Mouse (Mus musculus): ENCODE results near the gene Pik3r1. TPM values are rescaled to one million over a fixed set of nuclear protein-coding genes. Genes with fewer than 3 reads are reported as not detected.

Pik3r1 gene
- 100 to 1,000 TPM in 1 of 2 experiments, 10 to 100 TPM in 1; 98.7 to 102 TPM for total RNA-seq (2021)
- long read RNA-seq, experiment 1, full-length matches to known transcripts, result 9 of 17 reads
- long read RNA-seq, experiment 1, partial matches to known transcripts, result 1 of 17 reads
- long read RNA-seq, experiment 1, other reads (novel, unspliced or antisense), result 7 of 17 reads
- long read RNA-seq, experiment 2, full-length matches to known transcripts, result 7 of 14 reads
- long read RNA-seq, experiment 2, partial matches to known transcripts, result 0 of 14 reads
- long read RNA-seq, experiment 2, other reads (novel, unspliced or antisense), result 7 of 14 reads

- DNase-seq (ENCODE audit: low spot score in 2 of 2), result peak; percentile 92 to 96
Measured at GRCm38 (mm10) chr13:101767809-101768629, at the start of gene Pik3r1. TSS of gene Pik3r1 (minus strand) at chr13:101768217.

GRCm38 (mm10) chr13:101813267-101813900 lies 45.4 kb upstream of the Pik3r1 start:
- peak; percentile 21 to 54 for DNase-seq (ENCODE audit: low spot score in 2 of 2)

GRCm38 (mm10) chr13:101812341-101812740 lies 44.3 kb upstream of the Pik3r1 start:
- no peak for DNase-seq (ENCODE audit: low spot score in 2 of 2)

GRCm38 (mm10) chr13:101811882-101812281 lies 43.9 kb upstream of the Pik3r1 start:
- DNase-seq (ENCODE audit: low spot score in 2 of 2), result peak; percentile 41 to 80

GRCm38 (mm10) chr13:101810667-101811066 lies 42.6 kb upstream of the Pik3r1 start:
- peak; percentile 55 to 86 for DNase-seq (ENCODE audit: low spot score in 2 of 2)

GRCm38 (mm10) chr13:101809796-101810195 lies 41.8 kb upstream of the Pik3r1 start:
- DNase-seq (ENCODE audit: low spot score in 2 of 2), result no peak

GRCm38 (mm10) chr13:101805559-101806091 lies 37.6 kb upstream of the Pik3r1 start:
- DNase-seq (ENCODE audit: low spot score in 2 of 2), result no peak

- DNase-seq (ENCODE audit: low spot score in 2 of 2), result peak; percentile 71 to 74
Measured at GRCm38 (mm10) chr13:101801372-101802186, 33.6 kb upstream of the Pik3r1 start.

GRCm38 (mm10) chr13:101800833-101801371 lies 32.9 kb upstream of the Pik3r1 start:
- no peak for DNase-seq (ENCODE audit: low spot score in 2 of 2)

GRCm38 (mm10) chr13:101800021-101800596 lies 32.1 kb upstream of the Pik3r1 start:
- no peak for DNase-seq (ENCODE audit: low spot score in 2 of 2)

- no peak for DNase-seq (ENCODE audit: low spot score in 2 of 2)
Measured at GRCm38 (mm10) chr13:101799318-101799717, 31.3 kb upstream of the Pik3r1 start.

- no peak for DNase-seq (ENCODE audit: low spot score in 2 of 2)
Measured at GRCm38 (mm10) chr13:101798522-101798921, 30.5 kb upstream of the Pik3r1 start.

- DNase-seq (ENCODE audit: low spot score in 2 of 2), result no peak
Measured at GRCm38 (mm10) chr13:101796983-101797382, 29.0 kb upstream of the Pik3r1 start.

GRCm38 (mm10) chr13:101785705-101786104 lies 17.7 kb upstream of the Pik3r1 start:
- DNase-seq (ENCODE audit: low spot score in 2 of 2), result no peak

- DNase-seq (ENCODE audit: low spot score in 2 of 2), result no peak
Measured at GRCm38 (mm10) chr13:101784651-101785289, 16.8 kb upstream of the Pik3r1 start.

- DNase-seq (ENCODE audit: low spot score in 2 of 2), result no peak
Measured at GRCm38 (mm10) chr13:101779011-101779410, 11.0 kb upstream of the Pik3r1 start.

GRCm38 (mm10) chr13:101777851-101778250 lies 9.8 kb upstream of the Pik3r1 start:
- DNase-seq (ENCODE audit: low spot score in 2 of 2), result peak in 1 of 2 experiments; percentile 61

- no peak for DNase-seq (ENCODE audit: low spot score in 2 of 2)
Measured at GRCm38 (mm10) chr13:101771071-101771470, 3.1 kb upstream of the Pik3r1 start.

GRCm38 (mm10) chr13:101769955-101770354 lies 1.9 kb upstream of the Pik3r1 start:
- no peak for DNase-seq (ENCODE audit: low spot score in 2 of 2)

GRCm38 (mm10) chr13:101768630-101768991 lies 594 bp upstream of the Pik3r1 start:
- DNase-seq (ENCODE audit: low spot score in 2 of 2), result peak; percentile 65 to 67
